Mouse (Mus musculus) CD8-positive naive resting alpha-beta T cell, adult 2 months (primary cell): ENCODE measurements around the gene Gm45021.
A peak's percentile ranks its signal among the peaks of the same experiment; 100 is the strongest.

Experiments used
- DNase-seq, 2 experiments: peaks; one replicate each; pipeline ENCODE4 v3.0.0; 2022; ENCODE audit warnings: low read depth in 2 of 2, low spot score in 2 of 2

Gene Gm45021

GRCm38 (mm10) chr6:48589194-48589750 is at the start of gene Gm45021:
Gm45021 (plus strand) TSS chr6:48589610.
- no peak for DNase-seq

DNA sequence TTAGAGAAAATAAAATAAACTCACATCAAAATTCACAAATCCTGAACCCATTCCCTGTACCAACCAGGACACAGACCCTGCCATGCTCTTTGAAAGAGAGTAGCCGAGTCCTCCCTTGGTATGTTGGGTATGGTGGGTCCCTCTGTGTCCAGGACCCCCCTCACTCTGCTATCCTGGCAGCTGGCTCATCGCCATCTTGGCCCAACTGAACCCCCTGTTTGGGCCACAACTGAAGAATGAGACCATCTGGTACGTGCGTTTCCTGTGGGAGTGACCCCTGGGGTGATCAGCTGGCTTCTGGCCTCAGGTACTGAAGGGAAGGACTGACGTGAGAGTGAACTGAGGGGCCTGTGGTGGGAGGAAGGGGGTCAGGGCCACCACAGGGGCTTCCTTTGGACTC is 49.5 kb upstream of the Gm45021 start:
- no peak for DNase-seq

- DNase-seq = no peak
Measured at GRCm38 (mm10) chr6:48540721-48541120, 48.7 kb upstream of the Gm45021 start.

DNA sequence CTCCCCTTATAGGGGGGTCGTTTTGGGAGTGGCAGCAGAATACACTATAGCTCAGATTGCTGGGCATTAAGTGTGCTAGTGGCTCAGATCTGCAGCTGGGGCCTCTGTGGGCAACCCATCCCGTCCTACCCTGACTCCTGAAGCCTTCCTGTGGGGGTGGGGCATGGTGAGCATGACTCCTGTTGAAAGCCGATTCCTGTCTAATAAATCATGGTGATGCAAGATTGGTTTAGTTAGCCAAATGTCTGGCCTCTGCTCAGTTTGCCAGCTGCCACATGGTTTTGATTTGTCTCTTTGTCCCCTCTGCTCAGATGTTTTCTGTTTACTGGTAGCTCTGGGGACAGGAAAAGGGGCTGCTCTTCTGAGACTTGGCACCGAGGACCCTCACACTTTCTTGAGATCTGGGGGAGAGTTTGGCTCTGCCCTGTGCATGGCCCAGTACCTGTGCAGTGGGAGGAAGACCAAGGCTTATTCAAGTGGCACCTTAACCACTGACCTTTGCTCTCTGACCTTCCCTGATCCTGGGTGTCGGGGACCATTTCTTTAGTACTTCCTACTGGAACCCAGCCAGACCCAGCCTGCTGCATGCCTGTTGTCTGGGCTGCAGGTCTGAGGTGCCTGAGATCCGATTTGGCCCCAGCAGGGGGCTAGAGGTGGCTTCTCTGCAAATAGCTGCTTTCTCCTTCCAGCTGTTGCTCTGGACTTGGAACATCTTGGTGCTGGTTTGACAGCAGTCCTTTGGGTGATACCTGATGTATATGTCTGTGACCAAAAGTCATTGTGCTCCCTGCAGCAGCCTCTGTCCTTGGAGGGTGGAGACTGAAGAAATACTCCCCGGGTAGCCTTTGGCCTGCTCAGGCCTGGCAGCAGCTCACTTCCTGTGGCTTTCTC is 47.6 kb upstream of the Gm45021 start:
- DNase-seq = no peak

DNA sequence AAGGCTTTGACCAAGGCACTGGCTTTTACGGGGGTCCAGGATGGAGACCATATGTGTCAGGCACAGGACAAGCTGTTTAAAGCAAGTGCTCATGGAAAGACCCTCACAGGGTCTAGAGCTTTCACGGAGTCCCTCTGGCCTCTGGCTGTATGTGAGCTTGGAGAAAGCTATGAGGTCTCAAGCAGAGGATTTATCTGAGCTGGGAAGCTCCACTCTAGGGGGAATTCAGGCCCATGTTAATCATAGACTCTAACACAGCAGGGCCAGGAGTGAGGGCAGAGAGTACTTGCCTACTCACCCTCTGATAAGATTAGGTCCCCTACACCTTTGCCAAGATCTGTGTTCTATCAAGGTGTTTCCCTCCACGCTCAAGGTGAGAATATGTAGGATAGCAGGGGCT is 46.8 kb upstream of the Gm45021 start:
- DNase-seq = no peak

DNA sequence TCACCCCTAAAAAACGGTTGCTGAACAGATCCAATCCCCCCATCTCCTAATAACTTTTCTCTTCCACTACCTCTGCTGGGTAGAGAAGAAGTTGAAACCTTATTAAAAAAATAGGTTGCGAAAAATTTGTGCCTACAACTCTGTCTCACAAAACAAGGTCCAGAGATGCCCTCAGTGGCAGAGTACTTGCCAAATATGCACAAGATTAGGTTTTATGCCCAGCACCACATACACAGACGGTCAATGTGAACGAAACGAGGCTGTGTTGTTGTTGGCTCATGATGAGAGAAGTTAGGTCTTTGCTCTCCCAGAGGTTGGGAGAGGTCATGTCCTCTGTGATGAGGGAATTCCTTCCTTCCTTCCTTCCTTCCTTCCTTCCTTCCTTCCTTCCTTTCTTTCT is 44.2 kb upstream of the Gm45021 start:
- no peak for DNase-seq

- peak; percentile 35 to 39 for DNase-seq
Measured at GRCm38 (mm10) chr6:48546271-48546670, 43.1 kb upstream of the Gm45021 start.

DNA sequence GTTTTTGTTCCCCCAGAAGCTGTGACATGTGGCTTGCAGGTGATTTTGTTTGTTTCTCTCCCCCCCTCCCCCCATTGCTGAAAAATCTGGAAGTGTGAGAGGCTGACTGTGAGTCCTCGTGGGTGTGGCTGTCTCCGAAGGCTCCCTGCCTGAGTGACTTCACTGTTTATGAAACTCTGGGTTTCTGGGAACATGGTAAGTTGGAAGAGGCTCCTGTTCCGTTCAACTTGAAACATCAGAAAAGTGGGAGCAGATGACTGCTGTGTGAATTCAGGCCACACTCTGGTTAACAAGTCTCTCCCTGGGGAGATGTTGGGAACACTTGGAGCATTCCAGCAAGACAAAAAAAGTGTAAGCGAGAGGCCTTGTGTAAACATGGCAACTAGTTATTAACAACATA is 42.6 kb upstream of the Gm45021 start:
- no peak for DNase-seq

GRCm38 (mm10) chr6:48548314-48548713 is 41.1 kb upstream of the Gm45021 start:
- DNase-seq = no peak

- no peak for DNase-seq
Measured at GRCm38 (mm10) chr6:48552918-48553317, 36.5 kb upstream of the Gm45021 start.

GRCm38 (mm10) chr6:48553819-48554218 is 35.6 kb upstream of the Gm45021 start:
- DNase-seq = no peak

- peak; percentile 97 to 98 for DNase-seq
Measured at GRCm38 (mm10) chr6:48554280-48555103, 34.9 kb upstream of the Gm45021 start, which contains the start of gene Lrrc61. Lrrc61 (plus strand) TSS chr6:48554796.

DNA sequence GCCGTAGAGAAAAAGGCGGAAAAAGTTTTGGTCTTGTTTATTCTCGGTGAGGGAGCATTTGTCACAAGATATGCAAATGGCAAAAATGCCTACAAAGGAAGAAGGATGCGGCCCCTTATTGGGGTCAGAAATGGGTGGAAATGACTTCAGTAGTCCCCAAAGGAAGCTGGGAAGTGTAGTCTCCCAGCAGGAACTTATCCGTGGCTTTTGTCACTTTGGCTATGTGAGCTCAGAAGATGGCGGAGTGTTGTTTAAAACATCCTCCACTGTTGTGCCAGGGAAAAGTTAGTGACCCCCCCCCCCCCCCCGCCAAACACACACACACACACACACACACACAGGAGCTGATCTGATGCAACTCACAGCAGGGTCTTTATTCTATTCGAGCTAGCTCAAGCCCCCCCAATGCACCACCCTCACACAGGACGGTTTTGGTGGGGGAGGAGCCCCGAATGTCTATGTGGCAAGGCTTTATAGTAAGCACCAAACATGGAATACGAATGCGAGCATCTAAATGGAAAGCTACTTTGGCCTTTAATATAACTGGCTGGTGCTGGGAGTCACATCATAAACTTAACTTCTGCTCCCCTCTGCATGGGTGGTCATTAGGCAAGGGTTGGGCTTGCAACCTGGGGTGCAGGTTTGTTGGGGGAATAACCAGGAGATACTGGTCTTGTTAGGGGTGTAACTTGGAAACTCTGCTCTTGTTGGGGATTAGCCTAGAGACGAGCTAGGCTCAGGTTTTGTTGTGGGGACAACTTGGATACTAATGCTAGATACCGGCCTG is 34.1 kb upstream of the Gm45021 start:
- DNase-seq = no peak

DNA sequence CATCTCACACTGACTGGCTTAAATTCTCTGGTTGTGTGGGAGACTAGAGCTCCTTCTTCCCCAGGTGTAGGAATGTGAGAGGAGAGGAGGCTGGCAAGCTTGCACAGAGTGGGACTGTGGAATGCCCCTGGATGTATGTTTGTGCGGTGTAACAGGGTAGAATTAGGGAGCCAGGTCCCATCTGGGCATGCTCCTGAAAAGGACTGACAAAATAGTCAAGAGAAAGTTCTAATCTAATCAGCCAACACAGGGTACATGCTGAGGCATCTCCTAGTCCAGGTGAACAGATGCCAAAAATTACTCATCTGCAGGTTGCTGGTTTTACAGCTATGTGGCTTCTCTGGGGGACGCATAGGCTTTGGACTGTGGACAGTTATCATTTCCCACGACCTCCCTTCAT is 33.5 kb upstream of the Gm45021 start:
- no peak for DNase-seq

DNA sequence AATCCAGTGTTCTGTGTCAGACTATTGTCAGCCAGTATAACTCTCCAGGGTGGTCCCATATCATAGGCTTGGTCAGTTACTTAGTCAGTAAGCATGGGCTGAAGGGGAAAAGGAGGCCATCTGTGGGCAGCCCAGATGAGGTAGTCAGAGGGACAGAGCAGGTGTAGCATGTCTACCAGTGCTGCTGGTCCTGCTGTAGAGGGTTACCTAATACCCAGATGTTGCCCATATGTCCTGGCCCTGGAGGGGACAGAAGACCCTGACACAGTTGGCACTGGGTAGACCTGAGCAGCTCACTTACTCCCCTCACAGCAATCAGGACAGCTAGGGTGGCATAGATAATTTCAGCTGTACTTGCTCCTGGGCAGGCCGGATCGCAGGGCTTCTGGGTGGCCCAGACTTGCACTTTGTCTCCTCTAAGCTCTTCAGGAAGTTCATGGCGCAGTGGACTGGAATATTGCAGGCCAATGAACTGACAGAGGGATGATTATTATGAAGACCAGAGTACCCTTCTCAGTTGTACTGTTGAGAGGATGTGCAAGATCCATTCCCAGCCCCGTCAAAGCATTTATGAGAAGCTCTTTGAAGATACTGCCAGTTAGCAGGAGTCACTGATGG is 23.6 kb upstream of the Gm45021 start:
- no peak for DNase-seq

GRCm38 (mm10) chr6:48566312-48566711 is 23.1 kb upstream of the Gm45021 start:
- no peak for DNase-seq

- no peak for DNase-seq
Measured at GRCm38 (mm10) chr6:48568036-48568984, 21.1 kb upstream of the Gm45021 start.

- DNase-seq = no peak
Measured at GRCm38 (mm10) chr6:48569065-48569807, 20.2 kb upstream of the Gm45021 start.

DNA sequence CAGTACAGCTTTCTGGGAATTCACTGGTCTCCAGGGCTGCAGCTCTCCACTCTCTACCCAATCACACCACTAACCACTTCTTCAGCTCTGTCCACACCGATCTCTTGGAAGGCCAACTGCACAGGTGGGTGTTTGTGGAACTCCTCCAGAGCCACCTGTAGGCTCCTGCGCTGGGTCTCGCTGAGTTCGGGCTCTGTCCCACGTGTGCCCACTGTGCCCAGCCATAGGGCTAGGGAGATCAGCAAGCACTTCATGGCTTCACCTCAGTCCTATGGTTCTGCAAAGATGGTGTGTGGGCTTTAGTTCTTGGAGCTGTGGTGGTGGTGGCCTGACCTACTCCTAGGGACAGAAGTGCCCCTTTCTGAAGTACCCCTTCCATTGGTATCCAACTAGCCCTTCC is 17.4 kb upstream of the Gm45021 start:
- DNase-seq = no peak
